Mouse (Mus musculus): ENCODE results near the gene Tmem262.

GRCm38 (mm10) chr19:6113116-6113515, 33.3 kb downstream of the Tmem262 start:
- TF ChIP-seq POLR2A (IDR thresholded peaks at IDR 0.05; ENCODE audit: borderline replicate concordance, extremely low read depth, low read depth, low read length) (no peak), CTCF (IDR thresholded peaks at IDR 0.05; ENCODE audit: insufficient read depth, low read length) (no peak)

All from lung, adult 2 months (tissue).